Mouse (Mus musculus): Measurements from ENCODE around the gene Tfpi. TPM values are rescaled to one million over a fixed set of nuclear protein-coding genes. Genes with fewer than 3 reads are reported as not detected.

Gene Tfpi
- 20.7 and 23.2 TPM in 2 replicates for polyA plus RNA-seq (2015; fragmentation: Nextera tagmentation; extraction: Ambion mirVana)

GRCm38 (mm10) chr2:84476577-84476976 lies at the start of gene Tfpi:
TSS of gene Tfpi (minus strand) at chr2:84476775.

DNA sequence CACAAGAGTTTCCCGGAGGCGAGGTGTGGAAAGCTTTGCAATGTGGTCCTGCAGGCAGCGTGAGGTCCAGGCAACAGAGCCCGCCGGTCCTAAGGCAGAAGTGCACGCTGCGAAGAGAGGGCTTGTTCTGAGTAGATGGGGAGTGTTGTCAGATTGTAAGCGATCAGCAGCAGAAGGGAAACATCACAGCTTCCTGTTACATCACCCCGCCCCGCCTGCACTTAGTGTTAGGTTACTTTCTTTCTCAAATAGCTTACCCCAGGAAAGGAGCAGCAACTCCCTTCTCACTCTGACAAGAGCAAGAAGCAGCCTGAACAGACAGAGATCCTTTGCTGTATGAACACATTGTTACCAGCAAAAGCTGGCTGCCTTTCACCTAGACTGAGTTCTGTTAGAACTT lies 51.4 kb downstream of the Tfpi start, which contains the start of gene Calcrl:
Gene Calcrl (minus strand): TSS at position 274 of the 400 bp plus-strand sequence.

Other genes with a start within 250 kb of the Tfpi start
- 26.3 and 37.6 TPM in 2 replicates for gene Calcrl, start 51.4 kb downstream of the Tfpi start, polyA plus RNA-seq (2015; fragmentation: Nextera tagmentation; extraction: Ambion mirVana)
- 21.5 and 22.2 TPM in 2 replicates for gene Ctnnd1, start 174.0 kb upstream of the Tfpi start, polyA plus RNA-seq (2015; fragmentation: Nextera tagmentation; extraction: Ambion mirVana)
- 0.05 and 0.08 TPM in 2 replicates for gene Btbd18, start 182.3 kb upstream of the Tfpi start, polyA plus RNA-seq (2015; fragmentation: Nextera tagmentation; extraction: Ambion mirVana)
- 60.9 and 74.7 TPM in 2 replicates for gene Selenoh, start 194.0 kb upstream of the Tfpi start, polyA plus RNA-seq (2015; fragmentation: Nextera tagmentation; extraction: Ambion mirVana)
- gene Gm28635, start 201.3 kb upstream of the Tfpi start, polyA plus RNA-seq (2015; fragmentation: Nextera tagmentation; extraction: Ambion mirVana) = not detected in 2 replicates
- 12.2 and 14.2 TPM in 2 replicates for gene Med19, start 201.6 kb upstream of the Tfpi start, polyA plus RNA-seq (2015; fragmentation: Nextera tagmentation; extraction: Ambion mirVana)
- 55.8 and 69.9 TPM in 2 replicates for gene Tmx2, start 202.4 kb upstream of the Tfpi start, polyA plus RNA-seq (2015; fragmentation: Nextera tagmentation; extraction: Ambion mirVana)
- gene Zdhhc5, start 238.4 kb upstream of the Tfpi start, polyA plus RNA-seq (2015; fragmentation: Nextera tagmentation; extraction: Ambion mirVana) = 13.4 and 17.7 TPM in 2 replicates

All from skeletal muscle tissue, postnatal 0 days (tissue).